Mouse (Mus musculus): ENCODE measurements at regions not wholly inside any gene's neighbourhood (a gene's known extent, or its start where the extent isn't known, plus 50 kb on each side); places are given as distances from the start of the nearest gene placed in this dataset.

- no peak for TF ChIP-seq CTCF (conservative IDR thresholded peaks at IDR 0.05; ENCODE audit: insufficient read depth, insufficient read length, low read depth, low read length)
- no peak for TF ChIP-seq POLR2A (IDR thresholded peaks at IDR 0.05; ENCODE audit: low read depth, low read length)
These were observed 79.7 kb upstream of the Arhgap42 start for GRCm38 (mm10) chr9:9318624-9319023.
